Mouse (Mus musculus): ENCODE data around the gene Gfpt2. TPM values are rescaled to one million over a fixed set of nuclear protein-coding genes. Genes with fewer than 3 reads are reported as not detected.

The Gfpt2 gene
- polyA plus RNA-seq, 1 experiment, result 5.5 TPM

GRCm38 (mm10) chr11:49844969-49845368 is 51.0 kb downstream of the Gfpt2 start:
- TF ChIP-seq POLR2A (IDR thresholded peaks at IDR 0.05; ENCODE audit: borderline replicate concordance, extremely low read depth, insufficient read depth, insufficient read length, poor library complexity, severe bottlenecking), result no peak
- peak; percentile 70 for TF ChIP-seq CTCF (IDR thresholded peaks at IDR 0.05; ENCODE audit: borderline replicate concordance, extremely low read depth, insufficient read depth, insufficient read length)
- peak; percentile 51 for DNase-seq (ENCODE audit: low read depth)

- DNase-seq (ENCODE audit: low read depth), result no peak
- TF ChIP-seq CTCF (IDR thresholded peaks at IDR 0.05; ENCODE audit: borderline replicate concordance, extremely low read depth, insufficient read depth, insufficient read length) (no peak), POLR2A (IDR thresholded peaks at IDR 0.05; ENCODE audit: borderline replicate concordance, extremely low read depth, insufficient read depth, insufficient read length, poor library complexity, severe bottlenecking) (no peak)
Measured at GRCm38 (mm10) chr11:49845958-49846357, 52.0 kb downstream of the Gfpt2 start.

- TF ChIP-seq POLR2A (IDR thresholded peaks at IDR 0.05; ENCODE audit: borderline replicate concordance, extremely low read depth, insufficient read depth, insufficient read length, poor library complexity, severe bottlenecking), result peak; percentile 67; the same call in 1 of the 2 replicates
- peak; percentile 64 for TF ChIP-seq CTCF (IDR thresholded peaks at IDR 0.05; ENCODE audit: borderline replicate concordance, extremely low read depth, insufficient read depth, insufficient read length)
- peak; percentile 99 for DNase-seq (ENCODE audit: low read depth)
Measured at GRCm38 (mm10) chr11:49846401-49847070, 52.6 kb downstream of the Gfpt2 start, which contains the start of gene Mapk9. TSS of gene Mapk9 (plus strand) at chr11:49846751.

- no peak for TF ChIP-seq CTCF (IDR thresholded peaks at IDR 0.05; ENCODE audit: borderline replicate concordance, extremely low read depth, insufficient read depth, insufficient read length)
- no peak for TF ChIP-seq POLR2A (IDR thresholded peaks at IDR 0.05; ENCODE audit: borderline replicate concordance, extremely low read depth, insufficient read depth, insufficient read length, poor library complexity, severe bottlenecking)
- DNase-seq (ENCODE audit: low read depth), result peak; percentile 71
Measured at GRCm38 (mm10) chr11:49847071-49847810, 53.3 kb downstream of the Gfpt2 start.

GRCm38 (mm10) chr11:49847811-49848078 is 53.8 kb downstream of the Gfpt2 start:
- no peak for DNase-seq (ENCODE audit: low read depth)
- TF ChIP-seq POLR2A (IDR thresholded peaks at IDR 0.05; ENCODE audit: borderline replicate concordance, extremely low read depth, insufficient read depth, insufficient read length, poor library complexity, severe bottlenecking), result no peak
- no peak for TF ChIP-seq CTCF (IDR thresholded peaks at IDR 0.05; ENCODE audit: borderline replicate concordance, extremely low read depth, insufficient read depth, insufficient read length)

GRCm38 (mm10) chr11:49848080-49848815 is 54.3 kb downstream of the Gfpt2 start:
- DNase-seq (ENCODE audit: low read depth), result peak; percentile 40
- TF ChIP-seq CTCF (IDR thresholded peaks at IDR 0.05; ENCODE audit: borderline replicate concordance, extremely low read depth, insufficient read depth, insufficient read length) (no peak), POLR2A (IDR thresholded peaks at IDR 0.05; ENCODE audit: borderline replicate concordance, extremely low read depth, insufficient read depth, insufficient read length, poor library complexity, severe bottlenecking) (no peak)

- DNase-seq (ENCODE audit: low read depth), result no peak
- no peak for TF ChIP-seq CTCF (IDR thresholded peaks at IDR 0.05; ENCODE audit: borderline replicate concordance, extremely low read depth, insufficient read depth, insufficient read length)
- TF ChIP-seq POLR2A (IDR thresholded peaks at IDR 0.05; ENCODE audit: borderline replicate concordance, extremely low read depth, insufficient read depth, insufficient read length, poor library complexity, severe bottlenecking), result no peak
Measured at GRCm38 (mm10) chr11:49850331-49850730, 56.4 kb downstream of the Gfpt2 start.

- no peak for TF ChIP-seq POLR2A (IDR thresholded peaks at IDR 0.05; ENCODE audit: borderline replicate concordance, extremely low read depth, insufficient read depth, insufficient read length, poor library complexity, severe bottlenecking)
- no peak for TF ChIP-seq CTCF (IDR thresholded peaks at IDR 0.05; ENCODE audit: borderline replicate concordance, extremely low read depth, insufficient read depth, insufficient read length)
- DNase-seq (ENCODE audit: low read depth), result no peak
Measured at GRCm38 (mm10) chr11:49855144-49855543, 61.2 kb downstream of the Gfpt2 start.

GRCm38 (mm10) chr11:49861139-49861538 is 67.2 kb downstream of the Gfpt2 start:
- TF ChIP-seq CTCF (IDR thresholded peaks at IDR 0.05; ENCODE audit: borderline replicate concordance, extremely low read depth, insufficient read depth, insufficient read length), result no peak
- no peak for TF ChIP-seq POLR2A (IDR thresholded peaks at IDR 0.05; ENCODE audit: borderline replicate concordance, extremely low read depth, insufficient read depth, insufficient read length, poor library complexity, severe bottlenecking)
- no peak for DNase-seq (ENCODE audit: low read depth)

GRCm38 (mm10) chr11:49863926-49864325 is 69.9 kb downstream of the Gfpt2 start:
- no peak for DNase-seq (ENCODE audit: low read depth)

GRCm38 (mm10) chr11:49867320-49867719 is 73.3 kb downstream of the Gfpt2 start:
- no peak for DNase-seq (ENCODE audit: low read depth)
- TF ChIP-seq CTCF (IDR thresholded peaks at IDR 0.05; ENCODE audit: borderline replicate concordance, extremely low read depth, insufficient read depth, insufficient read length), result no peak
- no peak for TF ChIP-seq POLR2A (IDR thresholded peaks at IDR 0.05; ENCODE audit: borderline replicate concordance, extremely low read depth, insufficient read depth, insufficient read length, poor library complexity, severe bottlenecking)

More at GRCm38 (mm10) chr11:49863926-49864325, 69.9 kb downstream of the Gfpt2 start:
- TF ChIP-seq CTCF (IDR thresholded peaks at IDR 0.05; ENCODE audit: borderline replicate concordance, extremely low read depth, insufficient read depth, insufficient read length) (no peak), POLR2A (IDR thresholded peaks at IDR 0.05; ENCODE audit: borderline replicate concordance, extremely low read depth, insufficient read depth, insufficient read length, poor library complexity, severe bottlenecking) (no peak)
